Mouse (Mus musculus): ENCODE measurements around the gene BC048671. TPM values are rescaled to one million over a fixed set of nuclear protein-coding genes. Genes with fewer than 3 reads are reported as not detected.

The BC048671 gene
- total and polyA plus RNA-seq, 3 experiments, result not detected

DNA sequence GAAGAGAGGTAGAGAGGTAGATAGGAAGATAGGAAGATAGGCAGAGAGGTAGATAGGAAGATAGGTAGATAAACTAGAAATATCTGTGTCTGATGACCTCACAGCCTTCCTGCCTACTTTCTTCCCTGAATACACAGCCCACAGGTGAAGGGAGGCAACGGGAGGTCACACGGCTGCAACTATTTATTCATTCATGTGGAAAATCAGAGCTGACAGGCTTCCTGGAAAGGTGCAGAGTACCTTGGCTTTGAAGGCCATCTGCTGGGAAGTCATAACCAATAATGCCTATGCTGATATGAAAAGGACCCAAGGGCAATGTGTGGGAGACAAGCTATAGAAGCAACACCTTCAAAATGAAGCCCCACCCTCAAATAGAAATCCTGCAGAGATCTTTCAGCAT, 41.3 kb downstream of the BC048671 start:
- H3K9ac ChIP-seq (ENCODE audit: control insufficient read depth, low read depth, low read length, poor library complexity, severe bottlenecking), result no peak overlapping the region

DNA sequence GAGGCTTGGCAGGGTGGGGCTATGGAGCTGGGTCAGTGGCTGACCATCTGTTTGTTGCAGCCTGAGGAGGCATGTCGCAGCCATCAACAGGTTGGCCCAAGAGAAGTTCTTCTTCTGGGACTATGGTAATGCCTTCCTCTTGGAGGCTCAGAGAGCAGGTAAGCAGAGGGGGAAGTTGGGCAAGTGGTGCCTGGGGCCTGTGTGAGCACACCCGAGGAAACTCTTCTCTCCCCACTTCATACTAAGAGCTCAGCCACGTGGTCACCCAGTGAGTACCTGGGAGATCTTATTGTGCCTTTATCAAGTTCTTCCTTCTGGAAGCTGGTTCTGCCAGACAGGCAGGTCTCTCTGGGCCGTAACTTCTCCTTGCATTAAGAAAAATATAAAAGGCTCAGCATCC, 46.2 kb downstream of the BC048671 start:
- Histone ChIP-seq H3K9ac (ENCODE audit: control insufficient read depth, low read depth, low read length, poor library complexity, severe bottlenecking) (no peak overlapping the region), H3K4me1 (ENCODE audit: control insufficient read depth in 1 of 2, insufficient read depth in 2 of 2, low read length in 2 of 2) (no peaks in the 10 kb centered on the region), H3K9me3 (replicated peaks; ENCODE audit: insufficient read depth, low read length) (no peaks in the 10 kb centered on the region), H3K27me3 (ENCODE audit: control insufficient read depth in 1 of 2, insufficient read depth in 2 of 2, low read length in 2 of 2) (0 out of 4 replicates have a peak, but pooled peaks cover 0 to 2% of the 10 kb centered on the region in 2 experiments), H3K79me2 (ENCODE audit: control insufficient read depth, insufficient read depth, low read length, poor library complexity) (no peaks in the 10 kb centered on the region), H3K27ac (ENCODE audit: control insufficient read depth, low read depth, low read length) (no peak overlapping the region), H3K36me3 (ENCODE audit: control insufficient read depth in 1 of 2, insufficient read depth in 2 of 2, low read length in 2 of 2) (no peaks in the 10 kb centered on the region), H3K4me3 (ENCODE audit: control insufficient read depth in 1 of 2, insufficient read depth in 1 of 2, low read depth in 2 of 2, low read length in 2 of 2) (no peak overlapping the region)
- no peak for DNase-seq (ENCODE audit: low read depth, low spot score)
- TF ChIP-seq TBP (IDR thresholded peaks at IDR 0.05; ENCODE audit: low read depth, low read length) (no peak), NELFE (IDR thresholded peaks at IDR 0.05; ENCODE audit: low read depth, low read length) (no peak), USF2 (IDR thresholded peaks at IDR 0.05; ENCODE audit: borderline replicate concordance in 1 of 2, insufficient read depth in 1 of 2, low read depth in 1 of 2, low read length in 2 of 2) (no peak), JUND (IDR thresholded peaks at IDR 0.05; ENCODE audit: low read depth, low read length) (no peak), MAFK (IDR thresholded peaks at IDR 0.05; ENCODE audit: borderline replicate concordance, low read depth, low read length) (no peak)

More for the DNA sequence above, 41.3 kb downstream of the BC048671 start:
- no peaks in the 10 kb centered on the region for H3K9me3 ChIP-seq (replicated peaks; ENCODE audit: insufficient read depth, low read length)
- no peaks in the 10 kb centered on the region for H3K36me3 ChIP-seq (ENCODE audit: control insufficient read depth in 1 of 2, insufficient read depth in 2 of 2, low read length in 2 of 2)
- TF ChIP-seq ETS1 (IDR thresholded peaks at IDR 0.05; ENCODE audit: low read depth, low read length) (no peak), SMC3 (IDR thresholded peaks at IDR 0.05; ENCODE audit: low read depth, low read length) (no peak), MYC (IDR thresholded peaks at IDR 0.05; ENCODE audit: low read depth, low read length) (no peak), POLR2A (IDR thresholded peaks at IDR 0.05; ENCODE audit: control insufficient read depth in 1 of 2, insufficient read depth in 1 of 2, low read depth in 1 of 2, low read length in 2 of 2, poor library complexity in 1 of 2) (no peak), CHD1 (IDR thresholded peaks at IDR 0.05; ENCODE audit: low read depth, low read length) (no peak), TCF12 (IDR thresholded peaks at IDR 0.05; ENCODE audit: low read depth, low read length) (no peak), KAT2A (conservative IDR thresholded peaks at IDR 0.05; ENCODE audit: low read depth, low read length) (no peak), GATA1 (IDR thresholded peaks at IDR 0.05; ENCODE audit: low read depth, low read length) (no peak), SIN3A (IDR thresholded peaks at IDR 0.05; ENCODE audit: low read length) (no peak), ZC3H11A (IDR thresholded peaks at IDR 0.05; ENCODE audit: low read depth, low read length) (no peak), ZKSCAN1 (IDR thresholded peaks at IDR 0.05; ENCODE audit: low read depth, low read length) (no peak), POLR2AphosphoS2 (IDR thresholded peaks at IDR 0.05; ENCODE audit: low read length) (no peak), USF2 (IDR thresholded peaks at IDR 0.05; ENCODE audit: borderline replicate concordance in 1 of 2, insufficient read depth in 1 of 2, low read depth in 1 of 2, low read length in 2 of 2) (no peak), CHD2 (IDR thresholded peaks at IDR 0.05; ENCODE audit: low read length) (no peak)
- no peak for DNase-seq (ENCODE audit: low read depth, low spot score)
- H3K4me3 ChIP-seq (ENCODE audit: control insufficient read depth in 1 of 2, insufficient read depth in 1 of 2, low read depth in 2 of 2, low read length in 2 of 2), result no peak overlapping the region
- H3K27me3 ChIP-seq (ENCODE audit: control insufficient read depth in 1 of 2, insufficient read depth in 2 of 2, low read length in 2 of 2), result no peaks in the 10 kb centered on the region
- H3K27ac ChIP-seq (ENCODE audit: control insufficient read depth, low read depth, low read length), result no peak overlapping the region
- no peaks in the 10 kb centered on the region for H3K79me2 ChIP-seq (ENCODE audit: control insufficient read depth, insufficient read depth, low read length, poor library complexity)
- H3K4me1 ChIP-seq (ENCODE audit: control insufficient read depth in 1 of 2, insufficient read depth in 2 of 2, low read length in 2 of 2), result no peaks in the 10 kb centered on the region

All from MEL (cell line).